Mouse (Mus musculus) c-Kit-positive CD71-positive TER-119-positive erythroid progenitor cells, embryonic 14.5 days (primary cell): ENCODE measurements around the gene Ldah.
"Not testable (repeated sequence)": the region's sequence is repeated elsewhere in the genome, so short reads cannot be mapped to it uniquely, and the experiment has no call there.

ENCODE experiments used
- DNase-seq: peaks from one replicate; pipeline ENCODE4 v3.0.0-alpha.2; 2013; ENCODE audit warnings: low spot score

The Ldah gene

GRCm38 (mm10) chr12:8207978-8208403 lies at the start of gene Ldah:
TSS of gene Ldah (plus strand) at chr12:8208107.
- DNase-seq: peak; percentile 83

- DNase-seq: no peak
Observed at GRCm38 (mm10) chr12:8167743-8168142, 40.2 kb upstream of the Ldah start.

- DNase-seq: no peak
Observed at GRCm38 (mm10) chr12:8180921-8181320, 27.0 kb upstream of the Ldah start.

- DNase-seq: no peak
Observed at GRCm38 (mm10) chr12:8181744-8182143, 26.2 kb upstream of the Ldah start.

GRCm38 (mm10) chr12:8184518-8184917 lies 23.4 kb upstream of the Ldah start:
- no peak for DNase-seq

GRCm38 (mm10) chr12:8188161-8188560 lies 19.7 kb upstream of the Ldah start:
- no peak for DNase-seq

- DNase-seq: not testable (repeated sequence)
Observed at GRCm38 (mm10) chr12:8188796-8189535, 18.9 kb upstream of the Ldah start.

- no peak for DNase-seq
Observed at GRCm38 (mm10) chr12:8189722-8190121, 18.2 kb upstream of the Ldah start.

- no peak for DNase-seq
Observed at GRCm38 (mm10) chr12:8205721-8206120, 2.2 kb upstream of the Ldah start.

- peak; percentile 4 for DNase-seq
Observed at GRCm38 (mm10) chr12:8207578-8207977, 329 bp upstream of the Ldah start.

GRCm38 (mm10) chr12:8216392-8217280 lies 8.7 kb downstream of the Ldah start:
- DNase-seq: no peak

- no peak for DNase-seq
Observed at GRCm38 (mm10) chr12:8223036-8223435, 15.1 kb downstream of the Ldah start.

GRCm38 (mm10) chr12:8231101-8231500 lies 23.2 kb downstream of the Ldah start:
- DNase-seq: no peak

GRCm38 (mm10) chr12:8232679-8233078 lies 24.8 kb downstream of the Ldah start:
- DNase-seq: peak; percentile 19

- DNase-seq: no peak
Observed at GRCm38 (mm10) chr12:8242181-8242580, 34.3 kb downstream of the Ldah start.

- DNase-seq: no peak
Observed at GRCm38 (mm10) chr12:8244746-8245145, 36.8 kb downstream of the Ldah start.

- DNase-seq: no peak
Observed at GRCm38 (mm10) chr12:8260297-8260696, 52.4 kb downstream of the Ldah start.

GRCm38 (mm10) chr12:8266311-8266710 lies 58.4 kb downstream of the Ldah start:
- DNase-seq: no peak

- DNase-seq: no peak
Observed at GRCm38 (mm10) chr12:8269627-8270026, 61.7 kb downstream of the Ldah start.

- no peak for DNase-seq
Observed at GRCm38 (mm10) chr12:8271405-8271804, 63.5 kb downstream of the Ldah start.

- DNase-seq: no peak
Observed at GRCm38 (mm10) chr12:8273471-8274171, 65.7 kb downstream of the Ldah start.

GRCm38 (mm10) chr12:8275424-8275823 lies 67.5 kb downstream of the Ldah start:
- no peak for DNase-seq
